Mouse (Mus musculus) liver, adult 2 months (tissue): ENCODE results near the gene Aff3. TPM values are rescaled to one million over a fixed set of nuclear protein-coding genes. Genes with fewer than 3 reads are reported as not detected.

ENCODE experiments used
- DNase-seq: peaks from one replicate; pipeline ENCODE4 v3.0.0-alpha.2; 2011; ENCODE audit warnings: low read depth, low spot score; ENCODE audit errors: extremely low read depth
- H3K27ac ChIP-seq: fragments of 200-500 bp; replicated peaks from 2 replicates; pipeline ENCODE4 v1.5.1; 2012; ENCODE audit warnings: low read depth, mild to moderate bottlenecking, control low read depth, inconsistent platforms, low read length; ENCODE audit not compliant: insufficient read depth
- H3K27me3 ChIP-seq: fragments of 200-500 bp; 2 replicates; pipeline ENCODE4 v1.6.1; 2012; ENCODE audit warnings: mild to moderate bottlenecking, moderate library complexity, low read length, inconsistent platforms; ENCODE audit not compliant: control insufficient read depth, insufficient read depth
- H3K36me3 ChIP-seq: fragments of 200-500 bp; 2 replicates; pipeline ENCODE4 v1.6.1; 2012; ENCODE audit warnings: low read length, inconsistent platforms; ENCODE audit not compliant: control insufficient read depth, insufficient read depth
- H3K4me1 ChIP-seq: fragments of 200-500 bp; 2 replicates; pipeline ENCODE4 v1.6.1; 2011; ENCODE audit warnings: low read length; ENCODE audit not compliant: control insufficient read depth, insufficient read depth
- H3K4me3 ChIP-seq: fragments of 200-500 bp; 2 replicates; pipeline ENCODE4 v1.5.1; 2011; ENCODE audit warnings: low read depth, mild to moderate bottlenecking, control low read depth, low read length, moderate library complexity; ENCODE audit not compliant: insufficient read depth
- H3K79me2 ChIP-seq: fragments of 200-500 bp; 2 replicates; pipeline ENCODE4 v1.6.1; 2012; ENCODE audit warnings: inconsistent platforms, mild to moderate bottlenecking, low read length, moderate library complexity; ENCODE audit not compliant: control insufficient read depth, insufficient read depth
- H3K9ac ChIP-seq: fragments of 200-500 bp; 2 replicates; pipeline ENCODE4 v1.6.1; 2012; ENCODE audit warnings: low read depth, mild to moderate bottlenecking, control low read depth, inconsistent platforms, low read length
- CTCF ChIP-seq: fragments of 200-500 bp; IDR thresholded peaks from 2 replicates; pipeline ENCODE4 v1.5.1; 2011; ENCODE audit warnings: low read depth, low read length, control low read depth
- POLR2A ChIP-seq: fragments of 200-500 bp; IDR thresholded peaks from 2 replicates; pipeline ENCODE4 v1.6.1; 2011; ENCODE audit warnings: low read length, control low read depth; ENCODE audit not compliant: insufficient read depth; ENCODE audit errors: extremely low read depth
- WGBS: fragments of 180-500 bp; shearing (Covaris S2); methylation state at CpG from one replicate; pipeline ENCODE4 v1.1.7; 2018; 5-methylcytosine and 5-hydroxymethylcytosine counted together
- polyA plus RNA-seq: library from polyadenylated mRNA; depleted of rRNA; stranded (reverse); fragments of >200 nt; gene quantifications from 2 replicates; pipeline ENCODE4 v1.2.3, GENCODE M21; 2012
- total RNA-seq: library from RNA; depleted of rRNA; stranded (reverse); fragments of >200 nt; gene quantifications from 2 replicates; pipeline ENCODE4 v1.2.3, GENCODE M21; 2014

The Aff3 gene
- total and polyA plus RNA-seq, 2 experiments = 0.18 to 0.28 TPM

DNA sequence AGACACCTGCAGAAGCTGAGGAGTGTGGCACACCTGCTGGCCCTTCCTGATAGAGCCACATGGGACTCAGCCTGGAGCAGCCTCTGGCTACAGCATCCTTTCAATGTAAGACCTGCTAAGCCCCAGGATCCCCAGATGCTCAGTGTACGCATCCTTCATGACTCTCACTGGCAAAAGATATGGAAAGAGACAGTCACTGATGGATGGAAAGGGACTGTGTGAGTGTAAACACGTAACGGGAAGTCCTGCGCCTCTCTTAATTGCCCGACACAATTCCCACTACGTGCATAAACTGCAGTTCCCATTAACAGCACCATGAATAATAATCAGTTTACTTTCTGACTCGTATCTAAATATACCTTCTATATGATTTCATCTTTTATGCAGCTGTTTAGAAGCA is 275.2 kb downstream of the Aff3 start:
- WGBS = 88% methylated on average over 7 of the region's 7 CpGs

GRCm38 (mm10) chr1:38388466-38388865 is 276.3 kb downstream of the Aff3 start:
- no peak for DNase-seq
- no peak overlapping the region for H3K9ac ChIP-seq
- no peak overlapping the region for H3K4me3 ChIP-seq
- TF ChIP-seq CTCF (no peak), POLR2A (no peak)
- H3K79me2 ChIP-seq = no peaks in the 10 kb centered on the region
- no peak overlapping the region for H3K27ac ChIP-seq
- H3K27me3 ChIP-seq = no peaks in the 10 kb centered on the region
- H3K4me1 ChIP-seq = no peaks in the 10 kb centered on the region
- 80% methylated on average over 3 of the region's 3 CpGs for WGBS
- no peaks in the 10 kb centered on the region for H3K36me3 ChIP-seq

More for the DNA sequence above, 275.2 kb downstream of the Aff3 start:
- no peak for DNase-seq
- no peak for TF ChIP-seq CTCF
- no peak for TF ChIP-seq POLR2A
- H3K4me1 ChIP-seq = no peaks in the 10 kb centered on the region
- no peaks in the 10 kb centered on the region for H3K27me3 ChIP-seq
- no peak overlapping the region for H3K9ac ChIP-seq
- no peaks in the 10 kb centered on the region for H3K79me2 ChIP-seq
- H3K4me3 ChIP-seq = no peak overlapping the region
- H3K27ac ChIP-seq = no peak overlapping the region
- H3K36me3 ChIP-seq = no peaks in the 10 kb centered on the region

DNA sequence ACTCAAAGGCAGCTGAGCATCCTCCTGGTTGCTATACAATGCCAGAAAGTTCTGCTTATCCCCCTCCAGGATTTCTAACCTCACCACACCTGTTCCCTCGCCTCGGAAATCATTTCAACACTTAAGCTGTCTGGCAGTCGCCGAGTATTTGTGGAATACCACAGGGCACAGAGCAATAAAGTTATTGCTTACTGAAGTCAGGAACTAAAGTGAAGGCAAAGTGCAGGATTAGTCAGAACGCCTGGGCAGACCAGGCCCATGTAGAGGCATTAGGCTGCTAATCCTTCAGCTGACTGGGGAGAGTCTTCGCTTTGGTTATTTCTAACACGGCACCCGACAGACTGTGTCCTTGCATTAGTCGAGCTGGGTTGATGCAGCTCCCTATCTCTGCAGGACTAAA is 277.3 kb downstream of the Aff3 start:
- Histone ChIP-seq H3K9ac (no peak overlapping the region), H3K27ac (no peak overlapping the region), H3K36me3 (no peaks in the 10 kb centered on the region), H3K79me2 (no peaks in the 10 kb centered on the region), H3K4me3 (no peak overlapping the region), H3K27me3 (no peaks in the 10 kb centered on the region), H3K4me1 (no peaks in the 10 kb centered on the region)
- no peak for TF ChIP-seq CTCF
- no peak for TF ChIP-seq POLR2A
- DNase-seq = no peak
- 77% methylated on average over 9 of the region's 9 CpGs for WGBS

DNA sequence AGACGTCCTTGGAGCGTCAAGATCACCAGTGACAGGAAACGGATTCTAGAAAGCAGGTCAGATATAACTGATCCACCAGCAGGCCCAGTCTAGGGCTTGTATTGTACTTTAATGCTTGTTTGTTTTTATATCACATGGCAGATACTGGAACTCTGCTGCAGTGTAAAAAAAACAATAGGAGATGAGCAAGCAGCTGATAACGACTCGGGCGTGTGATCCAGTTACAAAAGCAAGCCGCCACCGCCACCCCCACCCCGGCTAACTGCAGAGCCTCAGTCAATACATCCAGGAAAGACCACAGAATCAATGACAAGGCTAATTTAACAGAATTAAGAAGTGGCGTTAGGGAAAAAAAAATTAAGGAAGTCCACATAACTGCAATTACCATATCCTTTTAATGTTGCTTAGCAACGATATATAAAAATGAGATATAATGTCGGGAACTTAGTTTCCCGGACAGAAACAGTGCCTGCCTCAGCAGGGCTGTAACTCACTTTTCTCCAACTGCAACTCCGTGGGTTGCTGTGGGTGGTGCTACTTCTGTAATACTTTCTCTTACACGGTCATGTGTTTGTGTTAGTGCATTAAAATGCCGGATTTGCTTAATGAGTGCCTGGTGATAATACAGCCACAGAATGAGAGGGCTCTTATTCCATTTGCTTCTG is 280.2 kb downstream of the Aff3 start:
- DNase-seq = no peak
- H3K27ac ChIP-seq = no peak overlapping the region
- no peaks in the 10 kb centered on the region for H3K27me3 ChIP-seq
- H3K36me3 ChIP-seq = no peaks in the 10 kb centered on the region
- no peak overlapping the region for H3K9ac ChIP-seq
- no peaks in the 10 kb centered on the region for H3K79me2 ChIP-seq
- H3K4me3 ChIP-seq = no peak overlapping the region
- TF ChIP-seq POLR2A (no peak), CTCF (no peak)
- H3K4me1 ChIP-seq = no peaks in the 10 kb centered on the region
- WGBS = 38% methylated on average over 16 of the region's 16 CpGs

- H3K79me2 ChIP-seq = no peaks in the 10 kb centered on the region
- H3K36me3 ChIP-seq = no peaks in the 10 kb centered on the region
- H3K27ac ChIP-seq = no peak overlapping the region
- H3K9ac ChIP-seq = no peak overlapping the region
- H3K4me1 ChIP-seq = no peaks in the 10 kb centered on the region
- no peak overlapping the region for H3K4me3 ChIP-seq
- no peak for TF ChIP-seq CTCF
- TF ChIP-seq POLR2A = no peak
- 74% methylated on average over 7 of the region's 7 CpGs for WGBS
- no peak for DNase-seq
- H3K27me3 ChIP-seq = no peaks in the 10 kb centered on the region
Observed at GRCm38 (mm10) chr1:38384010-38384409, 280.7 kb downstream of the Aff3 start.

- TF ChIP-seq CTCF (no peak), POLR2A (no peak)
- no peak overlapping the region for H3K4me3 ChIP-seq
- no peak overlapping the region for H3K9ac ChIP-seq
- no peaks in the 10 kb centered on the region for H3K36me3 ChIP-seq
- WGBS = 81% methylated on average over 4 of the region's 4 CpGs
- no peaks in the 10 kb centered on the region for H3K79me2 ChIP-seq
- H3K27ac ChIP-seq = no peak overlapping the region
- DNase-seq = no peak
- H3K27me3 ChIP-seq = no peaks in the 10 kb centered on the region
- no peaks in the 10 kb centered on the region for H3K4me1 ChIP-seq
Observed at GRCm38 (mm10) chr1:38382683-38383082, 282.1 kb downstream of the Aff3 start.
